Mouse (Mus musculus) cerebellum, adult 11 months (tissue): ENCODE measurements at regions not wholly inside any gene's neighbourhood (a gene's known extent, or its start where the extent isn't known, plus 50 kb on each side); places are given as distances from the start of the nearest gene placed in this dataset.
"Not testable (repeated sequence)": the region's sequence is repeated elsewhere in the genome, so short reads cannot be mapped to it uniquely, and the experiment has no call there.

Experiments used
- DNase-seq: peaks from one replicate; pipeline ENCODE4 v3.0.0; 2022

GRCm38 (mm10) chr12:77594092-77594491, 356.2 kb downstream of the Fut8 start:
- DNase-seq: no peak

DNA sequence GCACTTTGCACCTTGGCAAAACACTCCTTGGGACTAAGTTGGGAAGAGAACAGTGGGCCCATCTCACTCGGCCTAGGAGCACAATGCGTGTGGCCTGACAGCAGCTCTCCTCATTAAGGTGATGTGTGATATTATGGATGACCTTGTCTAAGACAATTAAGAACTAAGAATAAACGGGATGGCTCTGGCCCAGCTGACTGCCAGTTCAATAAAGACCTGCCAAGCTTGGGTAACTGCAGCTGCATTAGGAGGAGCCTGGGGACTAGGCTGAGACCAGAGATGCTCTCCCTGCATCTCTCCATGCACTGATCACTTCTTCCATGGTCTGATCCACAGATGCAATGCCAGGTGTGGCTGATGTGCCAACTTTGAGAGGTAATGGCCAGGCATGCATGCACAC, 356.7 kb downstream of the Fut8 start:
- DNase-seq: no peak

- DNase-seq: no peak
These were observed 357.9 kb downstream of the Fut8 start for GRCm38 (mm10) chr12:77595821-77596220.

DNA sequence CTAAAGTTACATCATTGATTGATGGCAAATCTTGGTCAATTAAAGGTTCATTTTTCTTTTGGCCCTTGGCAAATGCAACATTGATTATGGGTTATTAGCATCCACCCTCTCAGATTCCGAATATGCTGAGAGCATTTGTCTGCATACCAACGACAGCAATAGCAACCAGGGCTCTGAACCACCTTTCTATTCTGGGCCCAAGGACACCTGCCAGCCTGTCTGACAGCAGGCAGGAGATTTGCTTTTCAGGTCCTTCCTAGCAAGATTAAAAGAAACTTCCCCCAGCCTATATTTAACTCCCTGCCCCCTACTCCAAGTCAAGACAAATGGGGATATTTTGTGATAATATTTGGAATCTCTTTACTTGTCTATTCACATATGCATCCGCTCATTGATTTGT, 358.8 kb downstream of the Fut8 start:
- peak; percentile 43 for DNase-seq

GRCm38 (mm10) chr12:77597627-77598333, 359.9 kb downstream of the Fut8 start:
- DNase-seq: peak; percentile 54

- DNase-seq: no peak
These were observed 360.4 kb downstream of the Fut8 start for GRCm38 (mm10) chr12:77598334-77598715.

DNA sequence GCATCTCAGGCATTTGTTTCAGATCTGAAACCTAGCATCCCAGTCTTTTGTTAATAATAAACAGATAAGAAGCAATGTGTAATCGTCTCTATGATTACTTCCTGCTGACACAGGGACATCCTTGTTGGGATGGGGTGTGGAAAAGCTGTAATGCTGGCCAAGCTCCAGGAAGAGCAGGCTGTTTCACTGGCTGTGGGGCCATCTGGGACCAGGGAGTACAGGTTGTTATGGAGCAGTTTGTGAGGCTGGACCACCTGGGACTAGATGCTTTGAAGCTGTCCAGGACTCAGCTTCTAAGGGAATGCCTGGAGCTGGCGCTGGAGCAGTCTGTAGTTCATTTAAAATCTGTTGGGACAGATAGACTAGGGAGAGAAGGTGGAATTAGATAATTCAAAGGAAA, 361.5 kb downstream of the Fut8 start:
- peak; percentile 76 for DNase-seq

DNA sequence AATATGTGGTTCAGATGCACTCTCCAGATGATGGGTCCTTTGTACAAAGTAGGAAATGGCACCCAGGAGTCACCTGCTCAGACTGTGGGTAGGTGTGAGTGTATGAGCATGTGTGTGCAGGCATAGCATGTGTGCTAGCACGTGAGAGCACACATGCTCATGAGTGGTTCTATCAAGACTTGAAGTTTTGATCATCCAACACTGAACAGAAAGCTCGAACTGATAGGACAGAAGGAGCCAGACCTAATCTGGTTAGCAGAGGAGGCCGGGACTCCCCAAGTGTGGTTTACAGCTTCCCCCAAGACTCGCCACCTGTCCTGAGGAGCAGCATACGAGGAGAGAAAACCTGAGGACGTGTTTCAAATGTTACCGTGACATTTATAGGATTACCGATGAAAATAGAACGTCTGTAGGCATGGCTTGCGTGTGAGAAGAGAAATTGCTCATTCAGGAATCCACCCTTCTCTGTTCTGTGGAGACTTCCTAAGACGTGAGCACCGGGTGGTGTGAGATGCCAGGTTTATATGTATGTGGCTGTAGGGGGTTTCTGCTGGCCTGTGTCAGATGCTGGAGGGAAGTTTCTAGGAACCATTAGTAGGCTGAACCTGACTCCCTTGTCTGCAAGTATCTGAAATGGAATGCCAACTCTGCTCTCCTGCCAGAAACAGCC, 366.0 kb downstream of the Fut8 start:
- no peak for DNase-seq

GRCm38 (mm10) chr12:77617552-77617951, 379.6 kb downstream of the Fut8 start:
- no peak for DNase-seq

DNA sequence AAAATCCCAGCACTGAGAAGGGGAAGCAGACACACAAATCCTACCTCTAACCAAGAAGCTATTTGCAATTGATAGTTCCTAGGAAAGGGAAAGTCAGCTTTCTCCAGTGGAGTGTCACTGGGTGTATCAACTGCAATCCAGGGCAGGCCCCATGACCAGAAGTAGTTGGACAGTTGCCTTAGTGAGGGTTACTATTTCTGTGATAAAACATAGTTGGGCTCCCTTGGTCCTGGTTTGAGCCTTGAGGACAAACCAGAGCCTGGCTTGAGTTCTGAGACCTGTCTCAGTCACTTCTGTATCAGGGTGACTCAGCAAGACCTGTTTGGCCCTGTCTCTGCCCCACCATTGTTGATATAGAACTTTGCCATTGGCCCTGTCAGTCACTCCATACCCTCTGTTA, 384.3 kb downstream of the Fut8 start:
- DNase-seq: no peak

DNA sequence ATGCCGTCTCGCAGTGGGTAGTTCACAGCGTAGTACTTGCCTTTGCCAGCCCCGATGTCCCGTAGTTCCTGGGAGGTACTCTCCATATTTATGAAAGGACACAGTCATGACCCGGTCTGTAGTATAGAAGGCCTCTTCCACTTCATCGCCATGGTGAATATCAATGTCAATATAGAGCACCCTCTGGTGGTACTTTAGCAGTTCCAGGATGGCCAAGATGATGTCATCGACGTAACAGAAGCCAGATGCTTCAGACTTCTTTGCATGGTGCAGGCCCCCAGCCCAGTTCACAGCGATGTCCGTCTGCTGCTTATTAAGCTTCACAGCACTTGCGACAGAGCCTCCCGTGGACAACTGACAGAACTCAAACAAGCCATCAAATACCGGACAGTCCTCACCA, 386.4 kb downstream of the Fut8 start:
- not testable (repeated sequence) for DNase-seq

- DNase-seq: no peak
These were observed 390.5 kb downstream of the Fut8 start for GRCm38 (mm10) chr12:77628358-77628850.

GRCm38 (mm10) chr12:77633981-77634650, 396.2 kb downstream of the Fut8 start:
- DNase-seq: peak; percentile 20

GRCm38 (mm10) chr12:77638266-77638665, 400.3 kb downstream of the Fut8 start:
- DNase-seq: peak; percentile 35

DNA sequence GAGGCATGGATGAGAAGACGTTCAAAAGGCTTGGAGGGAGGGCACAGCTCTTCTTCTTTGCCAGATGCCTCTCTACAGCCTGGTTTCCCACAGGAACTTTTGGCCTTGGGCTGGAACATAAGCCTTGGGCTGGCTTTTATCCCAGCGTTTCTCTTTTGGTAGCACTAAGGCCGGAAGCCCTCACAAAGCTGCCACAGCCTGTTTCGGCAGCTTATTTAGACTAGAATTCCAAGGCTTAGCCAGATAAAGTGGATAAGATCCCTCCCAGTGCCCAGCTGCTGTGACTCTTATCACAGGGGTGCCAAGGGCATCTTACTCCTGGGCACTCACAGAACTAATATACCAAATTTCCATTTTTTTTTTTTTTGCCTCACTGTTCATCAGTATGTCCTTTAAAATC, 404.4 kb downstream of the Fut8 start:
- no peak for DNase-seq

DNA sequence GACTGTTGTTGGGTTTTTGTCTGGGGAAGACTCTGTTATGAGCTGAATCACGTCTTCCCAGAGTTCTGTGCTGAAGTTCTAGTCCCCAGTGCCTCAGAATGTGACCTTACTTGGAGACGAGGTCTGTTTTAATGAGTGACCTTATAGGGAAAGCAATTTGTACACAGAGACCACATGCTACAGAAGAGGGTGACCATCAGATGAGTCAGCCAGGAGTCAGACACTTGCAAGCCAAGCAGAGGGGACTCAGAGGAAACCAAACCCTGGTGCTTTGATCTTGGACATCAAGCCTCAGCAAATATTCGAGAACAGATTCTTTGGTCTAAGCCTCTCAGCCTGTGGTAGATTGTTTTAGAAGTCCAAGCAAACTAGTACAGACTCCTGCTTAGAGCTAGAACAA, 409.9 kb downstream of the Fut8 start:
- DNase-seq: no peak

DNA sequence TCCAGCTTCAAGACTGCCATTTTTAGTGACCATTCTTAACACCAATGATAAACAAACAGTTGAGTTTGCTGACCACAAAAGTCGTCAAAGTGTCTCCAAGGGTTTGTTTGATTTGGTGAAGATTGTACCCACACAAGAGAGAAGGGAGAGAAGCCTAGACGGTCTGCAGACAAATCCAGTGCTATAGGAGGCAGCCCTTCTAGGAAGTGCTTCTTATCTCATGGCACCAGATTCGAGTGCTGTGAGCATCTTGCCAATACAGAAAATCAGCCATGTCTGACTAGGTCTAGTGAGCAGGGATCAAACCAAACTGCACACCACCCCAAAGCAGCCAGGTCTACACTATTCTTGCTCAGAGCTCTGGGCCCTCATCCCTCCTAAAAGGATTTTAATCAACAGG, 416.4 kb downstream of the Fut8 start:
- no peak for DNase-seq

GRCm38 (mm10) chr12:77657060-77657459, 419.1 kb downstream of the Fut8 start:
- DNase-seq: no peak

GRCm38 (mm10) chr12:77657878-77658277, 420.0 kb downstream of the Fut8 start:
- no peak for DNase-seq

- DNase-seq: no peak
These were observed 425.3 kb downstream of the Fut8 start for GRCm38 (mm10) chr12:77663180-77663579.

DNA sequence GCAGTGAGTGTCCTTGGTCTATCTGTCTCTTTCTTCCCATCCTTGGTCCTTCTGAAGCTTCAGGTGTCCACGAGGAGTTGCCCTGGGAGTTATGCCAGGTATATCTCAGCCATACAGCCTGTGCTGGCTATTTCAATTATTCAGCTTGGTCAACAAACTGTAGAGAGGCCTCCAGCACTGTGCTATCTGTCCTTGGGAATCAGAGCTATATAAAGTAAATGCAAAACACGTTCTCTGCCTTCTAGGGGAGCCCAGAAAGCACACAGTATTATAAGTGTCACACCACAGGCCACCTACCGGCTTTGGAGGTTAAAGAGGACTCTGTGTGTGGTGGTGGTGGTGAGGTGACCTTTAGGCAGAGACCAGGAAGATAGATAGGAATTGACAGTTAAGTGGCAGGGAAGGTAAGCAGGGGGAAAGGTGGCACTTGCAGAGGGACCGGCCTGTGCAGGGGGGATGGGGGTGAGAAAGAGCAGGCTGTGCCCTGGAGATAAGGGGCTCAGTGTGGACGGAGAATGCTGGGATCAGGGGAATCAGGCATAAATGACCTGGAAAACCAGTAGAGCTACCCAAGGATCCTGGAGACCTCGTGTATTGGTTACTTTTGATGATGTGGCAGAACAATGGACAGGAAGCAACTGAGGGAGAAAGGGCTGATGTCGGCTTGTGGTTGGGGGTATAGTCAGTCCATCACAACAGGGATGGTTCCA, 425.9 kb downstream of the Fut8 start:
- no peak for DNase-seq

GRCm38 (mm10) chr12:77666411-77666810, 428.5 kb downstream of the Fut8 start:
- DNase-seq: no peak

DNA sequence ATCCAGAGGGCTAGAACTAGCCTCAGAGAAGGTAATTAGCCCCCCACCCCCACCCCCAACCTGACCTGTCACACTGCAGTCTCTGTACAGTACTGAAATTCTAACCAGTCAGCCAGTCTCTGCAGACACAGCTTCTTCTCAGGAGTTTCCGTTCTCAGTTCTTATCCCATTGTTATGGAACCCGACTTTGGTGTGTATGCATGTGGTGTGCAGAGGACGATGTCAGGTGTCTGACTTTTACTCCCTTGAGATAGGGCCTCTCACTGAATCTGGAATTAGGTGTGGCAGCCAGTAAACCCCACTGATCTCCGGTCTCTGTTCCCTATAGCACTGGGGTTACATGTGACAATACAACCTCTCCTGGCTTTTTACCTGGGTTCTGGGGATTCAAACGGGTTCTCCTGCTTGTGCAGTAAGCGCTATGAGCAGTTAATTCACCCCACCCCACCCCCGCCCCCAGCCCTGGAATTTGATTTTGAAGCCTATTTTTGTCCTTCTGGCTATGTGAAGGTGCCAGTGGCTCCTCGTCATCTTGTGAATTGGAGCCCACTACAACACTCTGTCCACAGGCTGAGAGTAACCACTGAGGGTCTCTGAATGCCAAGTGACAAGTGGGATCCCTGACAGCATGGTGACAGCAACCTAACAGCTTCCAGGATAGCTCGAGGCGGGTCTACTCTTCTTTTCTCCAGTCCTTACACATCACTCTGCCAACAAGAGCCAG, 429.4 kb downstream of the Fut8 start:
- no peak for DNase-seq
